Mouse (Mus musculus): ENCODE data around the gene Lrrc4.

Gene Lrrc4

DNA sequence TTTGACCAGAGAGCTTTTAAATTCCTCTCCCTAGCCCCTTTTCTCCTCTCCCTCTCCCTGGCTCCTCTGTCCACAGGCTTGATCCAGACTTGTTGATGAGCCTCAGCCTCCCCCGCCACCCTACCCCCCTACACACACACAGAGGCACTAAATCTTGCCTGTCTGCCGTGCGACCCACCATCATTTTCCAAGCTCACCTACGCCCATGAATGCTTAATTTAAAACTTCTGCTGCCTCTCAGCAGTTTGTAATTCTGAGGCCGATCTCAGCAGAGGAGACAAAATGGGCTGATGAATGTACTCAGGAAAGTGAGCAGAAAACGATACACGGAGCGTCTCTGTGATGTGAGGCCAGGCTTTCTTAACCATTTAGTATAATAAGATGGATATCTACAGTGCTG is 23.1 kb upstream of the Lrrc4 start:
- DNase-seq (ENCODE audit: low spot score), result no peak

DNA sequence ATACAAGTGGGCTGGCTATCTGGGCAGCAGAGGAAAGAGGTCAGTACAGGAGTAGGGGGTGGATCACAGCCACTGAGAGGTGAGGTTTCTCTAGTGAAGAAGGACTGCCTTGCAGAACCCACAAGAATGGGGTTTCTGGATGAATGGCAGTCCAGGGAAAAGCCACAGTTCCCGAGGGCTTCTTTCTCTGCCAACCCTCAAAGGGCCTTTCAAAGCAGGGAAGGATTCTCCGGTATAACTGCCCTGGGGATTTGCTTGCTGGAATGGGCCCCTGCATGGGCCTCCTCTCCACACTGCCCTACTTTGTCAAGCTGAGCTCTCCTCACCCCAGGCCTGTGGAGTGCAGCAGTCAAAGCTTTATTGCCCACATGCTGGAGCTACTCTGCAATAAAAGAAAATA is 22.1 kb upstream of the Lrrc4 start:
- no peak for DNase-seq (ENCODE audit: low spot score)

DNA sequence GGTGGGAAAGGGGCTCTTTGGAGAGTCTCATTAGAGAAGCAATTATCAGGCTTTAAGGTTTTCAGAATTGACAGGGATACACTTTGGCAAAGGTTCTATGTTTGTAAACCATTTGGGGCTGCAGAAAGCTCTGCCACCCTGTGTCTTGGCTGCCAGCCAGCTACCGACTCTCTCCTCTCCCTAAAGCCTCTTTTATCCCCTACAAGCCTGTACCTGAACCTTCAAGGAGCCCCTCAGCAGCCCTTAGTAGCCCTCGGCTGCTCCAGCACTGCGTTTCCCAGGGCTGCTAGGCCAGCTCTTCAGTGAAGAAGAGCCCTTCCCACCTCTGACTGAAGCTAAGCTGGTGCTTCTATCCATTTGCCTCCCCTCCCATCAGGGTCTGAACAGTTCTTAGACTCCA is 21.6 kb upstream of the Lrrc4 start:
- no peak for DNase-seq (ENCODE audit: low spot score)

DNA sequence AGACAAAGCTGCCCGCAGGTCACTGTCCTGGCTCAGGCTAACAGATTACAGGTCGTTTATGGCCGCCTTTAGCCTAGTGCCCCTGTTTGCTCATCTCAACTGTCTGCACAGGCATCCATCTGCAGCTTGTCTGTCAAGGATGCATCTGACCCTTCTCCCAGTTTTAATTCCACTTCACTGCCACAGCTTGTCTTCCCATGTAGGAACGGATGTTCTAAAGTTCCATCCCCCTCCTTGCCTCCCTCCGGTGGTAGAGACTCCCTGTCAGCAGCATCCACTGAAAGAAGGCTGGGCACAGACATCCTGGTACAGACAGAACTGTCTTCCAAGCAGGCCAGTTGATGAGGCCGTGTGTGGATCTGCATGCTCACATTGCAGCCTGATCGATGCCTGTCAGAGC is 20.8 kb upstream of the Lrrc4 start:
- DNase-seq (ENCODE audit: low spot score), result no peak

DNA sequence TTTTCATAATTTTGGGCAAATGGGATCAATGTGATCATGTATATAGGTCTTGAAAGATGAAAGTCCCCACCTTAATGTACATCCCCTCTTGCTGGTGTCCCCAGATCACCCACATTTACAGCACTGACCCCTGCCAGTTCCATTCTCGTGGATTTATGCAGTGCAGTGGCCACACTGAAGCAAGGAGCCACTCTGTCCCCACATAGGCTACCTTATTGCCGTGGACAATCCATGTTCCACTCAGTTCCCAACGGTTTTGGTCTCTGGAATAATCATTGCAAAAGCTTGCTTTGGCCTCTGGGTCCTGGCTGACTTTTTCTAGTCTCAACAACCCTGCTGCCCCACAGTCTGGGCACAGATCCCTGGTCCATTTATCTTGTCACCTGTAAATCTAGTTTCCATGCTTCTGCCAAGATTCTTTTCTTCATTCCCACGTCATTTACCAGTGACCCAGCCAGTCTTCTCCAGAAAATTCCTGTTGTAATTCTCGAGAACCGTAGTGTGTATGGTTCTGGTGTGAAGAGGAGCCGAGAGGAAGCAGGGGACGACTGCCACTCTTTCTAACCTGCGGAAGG is 18.9 kb upstream of the Lrrc4 start:
- no peak for DNase-seq (ENCODE audit: low spot score)

DNA sequence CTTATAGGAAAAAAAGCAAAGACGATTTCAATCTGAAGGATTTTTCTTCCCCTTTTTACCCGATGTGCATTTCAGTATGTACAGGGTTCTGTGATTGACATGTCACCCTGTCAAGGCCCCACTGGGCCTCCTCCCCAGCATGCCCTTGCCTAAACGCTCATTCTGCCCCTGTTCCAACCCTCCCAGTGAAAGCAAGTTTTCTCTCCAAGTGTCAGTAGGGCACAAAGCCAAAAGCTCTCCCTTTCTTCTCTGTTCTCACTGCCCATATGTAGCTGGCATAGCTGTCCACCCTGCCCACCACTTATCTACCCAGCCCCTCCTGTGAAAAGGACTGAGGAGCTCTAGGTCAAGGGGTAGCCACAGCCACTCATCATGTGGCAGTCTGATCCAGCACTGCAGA is 17.8 kb upstream of the Lrrc4 start:
- no peak for DNase-seq (ENCODE audit: low spot score)

DNA sequence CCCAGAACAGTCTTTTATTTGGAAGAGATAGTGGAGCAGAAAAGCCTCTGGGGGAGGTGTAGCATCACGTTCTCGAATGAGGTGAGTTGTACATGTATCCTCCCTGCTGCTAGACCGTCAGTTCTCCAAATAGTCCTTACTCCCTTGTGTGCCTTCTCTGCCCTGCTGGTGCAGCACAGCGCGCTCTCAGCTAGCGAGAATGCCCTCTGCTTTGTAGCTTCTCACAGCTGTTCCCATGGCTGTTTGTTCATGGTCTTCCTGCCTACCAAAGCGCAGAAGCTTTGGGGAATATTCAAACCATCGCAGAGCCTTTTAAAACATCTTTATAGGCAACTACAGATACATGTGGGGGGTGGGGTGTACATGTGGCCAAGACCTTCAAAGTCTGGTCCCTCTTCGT is 17.3 kb upstream of the Lrrc4 start:
- DNase-seq (ENCODE audit: low spot score), result no peak

DNA sequence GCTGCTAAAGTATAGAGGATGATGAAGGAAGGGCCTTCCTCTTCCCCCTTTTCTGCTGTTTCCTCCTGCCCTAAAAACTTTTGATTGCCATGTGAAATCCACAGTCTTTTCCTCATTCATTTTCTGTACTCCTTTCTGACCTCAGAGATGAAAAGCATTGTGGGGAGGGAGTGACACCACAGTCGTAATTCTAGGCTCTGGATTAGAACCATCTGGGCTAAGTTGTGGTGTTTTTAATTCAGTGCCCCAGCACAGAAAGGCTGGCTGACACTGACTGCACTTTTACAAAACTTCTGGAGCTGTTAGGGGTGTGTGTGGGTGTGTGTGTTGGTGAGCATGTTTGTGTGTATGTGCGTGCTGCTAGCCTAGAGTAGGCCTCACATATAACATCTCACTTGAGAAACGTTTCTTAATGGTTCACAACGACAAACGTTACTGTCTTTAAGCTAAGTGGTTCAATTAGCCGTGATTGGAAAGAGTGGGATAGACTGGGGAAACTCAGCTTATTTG is 16.8 kb upstream of the Lrrc4 start:
- no peak for DNase-seq (ENCODE audit: low spot score)

DNA sequence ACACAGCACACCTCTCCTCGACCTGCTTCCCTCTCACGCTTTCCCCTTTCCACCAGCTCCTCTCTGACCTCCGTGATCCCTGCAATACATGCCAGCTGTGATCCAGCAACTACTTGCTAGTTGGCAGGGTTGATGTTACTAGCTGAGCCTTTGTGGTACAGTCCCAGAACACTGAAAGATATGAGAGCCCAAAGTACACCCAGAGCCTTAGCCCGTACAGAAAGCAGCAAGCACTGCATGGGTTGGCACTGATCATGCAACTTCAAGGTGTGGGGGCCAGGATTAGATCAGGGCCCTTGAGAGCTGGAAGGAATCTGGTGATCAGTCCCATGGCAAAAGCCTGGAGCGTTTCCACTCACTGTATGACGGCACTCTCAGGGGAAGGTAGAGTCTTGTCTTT is 16.1 kb upstream of the Lrrc4 start:
- DNase-seq (ENCODE audit: low spot score), result no peak

DNA sequence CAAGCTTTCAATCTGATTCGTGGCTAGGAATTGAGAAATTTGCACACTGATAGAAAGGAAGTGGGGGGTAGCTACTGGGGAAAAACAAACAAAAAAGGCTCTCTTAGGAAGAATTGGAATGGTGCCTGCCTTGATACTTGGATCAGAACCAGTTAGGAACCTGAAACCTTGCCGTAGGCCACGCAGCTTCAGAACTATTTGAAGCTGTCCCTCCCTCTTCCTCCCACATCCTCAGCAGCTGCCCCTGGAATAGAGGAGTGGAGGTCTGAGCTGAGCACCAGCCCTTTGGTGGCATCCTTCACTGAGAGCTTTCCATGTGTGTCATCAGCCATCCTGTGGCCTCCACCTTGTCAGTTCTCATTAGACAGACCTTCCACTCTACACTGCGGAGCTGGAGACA is 14.1 kb upstream of the Lrrc4 start:
- no peak for DNase-seq (ENCODE audit: low spot score)

DNA sequence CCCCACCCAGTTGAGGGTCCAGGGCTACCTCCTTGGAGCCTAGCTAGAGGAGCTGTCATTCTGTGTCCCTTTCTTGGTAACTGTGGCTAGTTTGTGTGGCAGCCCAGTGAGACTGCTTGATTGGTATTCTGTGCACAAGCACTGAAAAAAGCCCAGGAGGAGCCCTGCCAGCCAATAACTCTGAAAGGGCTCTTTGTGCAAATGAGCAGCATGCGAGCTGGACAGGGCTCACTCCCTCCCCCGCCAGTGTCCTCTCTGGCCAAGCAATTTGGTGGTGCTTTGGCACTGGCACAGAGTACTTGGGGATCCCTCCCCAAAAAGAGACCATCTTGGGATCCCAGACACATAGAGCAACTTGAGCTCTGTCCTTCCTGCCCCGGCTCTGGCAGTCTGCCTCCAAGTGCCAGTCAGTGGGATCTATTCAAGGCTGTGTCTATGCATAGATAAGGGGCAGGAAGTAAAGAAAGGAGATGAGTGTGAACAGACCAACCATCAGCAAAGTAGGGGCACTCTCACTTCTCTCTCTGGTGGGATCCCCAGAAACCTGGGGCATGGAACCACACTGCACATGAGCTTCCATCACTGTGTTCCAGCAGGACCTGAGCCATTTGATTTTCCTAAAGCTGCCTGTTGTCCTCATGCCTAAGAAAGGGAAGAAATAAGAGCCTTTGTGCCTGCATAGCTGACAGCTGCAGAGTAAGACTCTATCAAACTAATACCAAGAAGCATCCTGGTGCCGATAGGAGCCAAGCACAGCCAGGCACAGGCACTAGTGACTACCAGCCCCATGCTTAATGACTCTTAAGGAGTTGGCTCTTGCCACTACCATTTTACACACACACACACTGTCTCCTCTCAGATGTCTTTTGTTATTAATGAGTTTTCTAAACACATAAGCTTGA is 11.1 kb upstream of the Lrrc4 start:
- DNase-seq (ENCODE audit: low spot score), result no peak

DNA sequence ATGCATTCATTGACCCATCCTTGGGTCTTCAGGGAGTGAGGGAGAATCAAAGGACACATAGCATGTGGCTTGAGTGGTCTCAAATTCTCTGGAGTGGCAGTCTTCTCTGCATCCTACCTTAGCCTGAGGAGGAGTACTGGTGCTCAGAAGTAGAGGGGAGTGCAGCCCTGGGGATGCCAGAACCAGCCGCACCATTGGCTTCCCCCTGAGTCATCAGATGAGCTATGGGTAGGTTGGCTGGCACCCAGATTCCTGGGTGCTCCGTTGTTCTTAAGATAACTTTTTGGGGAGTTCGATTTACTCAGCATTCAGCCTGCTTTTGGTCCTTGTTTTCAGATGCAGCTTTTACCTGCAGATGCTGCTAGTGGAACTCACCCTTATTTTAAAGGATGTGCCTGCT is 10.0 kb upstream of the Lrrc4 start:
- DNase-seq (ENCODE audit: low spot score), result no peak

DNA sequence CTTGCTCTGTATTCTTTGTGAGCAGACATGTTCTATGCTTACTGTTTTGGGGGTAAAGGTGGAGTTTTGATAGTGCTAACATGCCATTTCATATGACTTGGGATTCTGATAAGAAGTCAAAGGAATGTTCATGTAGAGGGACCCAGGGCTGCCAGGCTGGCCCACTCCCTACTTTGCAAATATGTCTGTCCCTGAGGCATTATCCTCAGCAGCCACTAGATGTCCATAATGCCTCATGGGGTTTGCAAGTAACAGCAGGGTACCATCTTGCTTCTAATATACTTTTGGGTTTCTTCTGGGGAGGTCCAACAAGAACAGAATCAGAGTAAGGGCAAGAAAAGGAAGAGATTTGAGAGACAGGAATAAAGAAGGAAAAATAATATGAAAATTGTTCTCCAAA is 5.1 kb upstream of the Lrrc4 start:
- DNase-seq (ENCODE audit: low spot score), result no peak

DNA sequence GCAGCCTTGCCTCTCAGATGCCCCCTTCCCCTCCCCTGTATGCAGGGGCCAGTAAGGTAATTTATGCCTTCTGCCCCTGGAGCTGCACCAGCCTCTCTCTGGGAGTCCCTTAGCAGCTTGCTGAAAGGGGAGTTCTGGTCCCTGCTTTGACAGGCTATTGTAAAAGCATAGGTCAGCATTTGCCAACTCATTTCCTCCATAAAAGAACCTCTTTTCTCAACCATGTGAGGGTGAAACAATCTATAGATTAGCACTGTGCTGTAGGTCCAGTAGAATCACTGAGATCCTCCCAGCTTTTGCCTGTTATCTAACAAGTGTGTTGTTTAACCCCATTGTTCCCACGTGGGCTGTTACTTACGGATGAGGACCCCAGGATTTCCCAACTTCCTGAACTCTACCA is 2.5 kb upstream of the Lrrc4 start:
- no peak for DNase-seq (ENCODE audit: low spot score)

DNA sequence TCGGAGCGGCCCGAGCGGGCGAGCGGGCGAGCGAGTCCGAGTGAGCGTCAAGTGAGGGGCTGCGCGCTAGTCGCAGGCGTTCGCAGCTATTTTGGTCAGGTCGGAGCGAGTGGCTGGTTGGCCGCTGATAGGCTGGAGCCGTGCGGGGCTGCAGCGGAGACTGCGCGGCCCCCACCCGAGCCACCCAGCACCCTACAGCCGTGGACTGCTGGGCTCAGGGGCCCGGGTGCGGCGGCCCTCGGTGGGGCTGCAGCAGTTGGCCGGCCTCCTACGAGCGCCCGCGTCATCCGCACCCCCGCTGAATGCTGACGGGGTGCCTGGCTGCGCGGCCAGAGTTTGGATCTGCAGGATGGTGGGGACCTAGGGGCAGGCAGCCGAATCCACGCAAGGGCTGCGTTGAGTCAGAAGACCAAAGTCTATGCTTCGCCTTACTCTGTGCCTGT is 1.9 kb upstream of the Lrrc4 start:
- DNase-seq (ENCODE audit: low spot score), result no peak

DNA sequence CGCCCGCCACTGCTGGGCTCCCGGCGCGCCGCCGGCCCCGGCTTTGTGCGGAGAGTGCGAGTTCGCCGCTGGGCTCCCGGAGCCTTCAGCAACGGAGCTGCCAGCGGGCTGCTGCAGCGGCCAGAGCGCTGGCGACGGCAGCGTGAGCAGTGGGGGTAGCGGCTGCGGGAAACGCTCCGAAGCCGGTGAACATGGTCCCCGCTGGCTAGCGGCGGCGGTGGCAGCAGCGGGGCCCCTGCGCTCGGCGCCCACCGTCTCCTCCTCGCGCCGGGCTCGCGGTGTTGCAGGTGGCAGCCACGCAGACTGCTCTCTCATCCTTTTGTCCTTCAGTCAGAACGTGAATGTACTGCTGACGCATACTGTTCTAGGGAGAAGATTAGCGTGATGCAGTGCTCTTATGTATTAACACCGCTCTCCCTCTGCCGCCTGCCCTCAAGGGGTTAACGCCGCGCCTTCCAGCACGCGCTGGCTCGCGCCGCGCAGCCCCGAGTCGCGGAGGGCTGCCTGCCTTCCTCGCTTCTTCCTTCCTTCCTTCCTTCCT is 1.3 kb upstream of the Lrrc4 start:
- no peak for DNase-seq (ENCODE audit: low spot score)

DNA sequence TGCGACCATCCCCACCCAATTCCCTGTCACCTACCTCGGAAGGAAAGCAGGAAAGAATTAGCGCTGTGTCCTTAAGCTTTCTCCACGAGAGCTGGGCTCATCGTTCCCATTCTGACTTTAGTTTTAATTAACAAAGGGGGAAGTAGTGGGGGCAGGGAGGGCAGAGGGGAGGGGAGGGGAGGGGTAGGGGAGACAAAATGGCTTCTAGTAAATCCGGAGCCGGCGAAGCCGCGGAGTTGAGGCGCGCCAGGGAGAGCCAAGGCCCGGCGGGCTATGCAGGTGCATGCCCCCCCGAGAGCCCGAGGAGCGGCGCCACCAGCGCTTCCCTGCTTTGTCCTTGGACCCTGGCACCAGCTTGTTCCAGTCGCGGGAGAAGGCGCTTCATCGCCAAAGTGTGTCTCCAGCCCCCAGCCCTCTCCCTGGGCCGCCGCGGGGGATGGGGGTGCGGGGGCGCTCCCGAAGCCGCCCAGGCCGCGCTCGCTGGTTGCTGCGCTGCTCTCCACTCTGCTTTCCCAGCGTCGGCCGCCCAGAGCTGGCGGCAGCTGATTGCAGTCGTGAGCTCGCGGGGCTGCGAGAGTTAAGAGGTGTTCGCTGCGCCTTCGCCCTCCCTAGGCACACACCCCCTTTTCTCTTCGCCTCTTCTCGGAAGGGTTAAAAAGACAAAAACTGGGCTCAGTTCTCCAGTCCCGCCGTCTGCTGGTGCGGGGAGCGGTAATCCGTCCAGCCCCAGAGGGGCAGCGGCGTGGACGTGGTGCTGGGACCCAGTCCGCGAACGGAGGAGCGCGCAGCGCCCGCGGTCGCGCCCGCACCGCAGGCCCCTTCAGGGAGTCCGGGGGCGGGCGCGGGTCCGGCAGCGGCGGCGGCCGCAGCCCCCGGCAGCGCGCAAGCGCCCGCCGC is 555 bp upstream of the Lrrc4 start:
- DNase-seq (ENCODE audit: low spot score), result no peak

DNA sequence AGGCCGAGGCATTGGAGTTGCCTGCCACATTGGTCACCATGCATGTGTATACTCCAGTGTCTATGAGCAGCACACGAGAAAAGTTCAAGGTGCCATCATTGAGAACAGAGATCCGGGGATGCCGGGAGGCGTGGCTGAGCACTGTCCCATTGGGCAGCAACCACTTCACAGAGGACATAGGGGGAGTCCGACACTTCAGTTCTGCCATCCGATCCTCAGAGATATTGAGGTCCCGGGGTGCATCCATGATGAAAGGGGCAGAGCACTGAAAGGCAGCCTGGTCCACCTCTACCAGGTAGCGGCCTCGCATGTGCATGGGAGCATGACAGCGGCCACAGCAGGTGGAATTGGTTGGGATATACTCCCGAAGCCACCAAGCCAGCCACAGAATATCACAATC is 1.2 kb downstream of the Lrrc4 start:
- no peak for DNase-seq (ENCODE audit: low spot score)

DNA sequence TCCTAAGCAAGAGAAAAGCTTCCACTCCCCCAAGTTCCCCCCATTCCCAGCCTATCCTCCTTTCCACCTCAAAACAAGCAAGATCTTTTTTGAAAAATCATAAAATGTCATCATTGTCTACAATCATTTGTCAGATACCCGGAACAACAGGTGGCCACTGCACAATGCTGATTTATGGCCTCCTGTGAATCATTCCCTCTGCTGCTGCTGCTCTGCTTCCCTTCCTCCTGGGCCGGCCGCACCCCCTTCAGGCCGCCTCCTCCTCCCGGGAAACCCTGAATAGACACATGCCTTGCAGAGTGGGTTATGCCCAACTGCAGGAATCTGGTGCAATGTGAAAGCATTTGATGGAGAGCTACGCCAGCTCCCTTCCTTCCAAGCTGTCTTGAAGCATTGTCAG is 3.0 kb downstream of the Lrrc4 start:
- no peak for DNase-seq (ENCODE audit: low spot score)

DNA sequence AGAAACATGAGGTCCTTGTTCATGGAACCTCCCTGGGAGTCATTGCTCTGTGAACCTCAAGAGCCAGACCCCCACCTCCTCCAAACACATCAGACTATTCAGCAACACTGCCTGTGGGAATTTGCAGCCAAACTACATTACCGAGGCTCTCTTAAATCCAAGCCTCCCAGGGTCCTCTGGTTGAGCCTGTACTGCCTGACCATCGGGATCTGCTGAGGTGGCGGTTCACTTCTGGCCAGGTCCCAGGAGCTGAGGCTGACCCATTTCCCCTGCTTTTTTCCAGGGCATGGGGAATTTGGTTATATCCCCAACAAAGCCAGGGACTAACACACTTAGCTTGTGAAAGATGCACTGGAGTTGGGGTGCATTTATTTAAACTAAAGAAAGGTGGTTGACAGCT is 4.0 kb downstream of the Lrrc4 start:
- no peak for DNase-seq (ENCODE audit: low spot score)

DNA sequence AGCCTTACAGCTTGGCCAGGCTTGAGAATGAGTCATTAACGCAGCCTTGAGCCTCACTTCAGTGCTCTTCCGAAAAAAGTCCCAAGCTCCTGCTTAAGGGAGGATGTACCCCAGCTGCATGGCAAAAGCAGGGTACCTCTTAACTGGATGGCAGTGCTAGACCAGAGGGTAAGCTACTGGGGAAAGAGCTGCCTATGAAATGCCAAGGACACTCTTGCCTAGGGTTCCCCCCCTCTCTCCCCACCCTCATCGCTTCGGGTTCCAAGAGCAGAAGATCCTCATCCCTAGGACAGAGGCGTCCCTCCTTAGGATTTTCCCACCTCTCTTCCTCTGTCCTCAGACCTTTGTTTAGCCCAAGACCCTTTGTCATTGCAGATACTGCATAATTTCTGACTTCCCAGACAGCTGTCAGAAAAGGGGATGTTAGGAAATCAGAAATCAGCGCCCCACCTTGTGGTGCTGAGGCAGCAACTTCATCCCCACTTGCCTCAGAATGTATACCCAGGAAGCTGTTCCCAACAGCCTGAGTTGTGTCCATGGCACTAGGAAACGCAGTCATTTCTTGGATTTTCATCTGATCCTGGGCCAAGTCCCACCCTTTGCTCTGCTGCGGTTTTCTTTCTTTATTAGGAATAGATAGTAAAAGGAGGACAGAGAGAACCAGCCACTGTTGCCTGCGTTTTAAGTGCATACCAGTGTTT is 4.7 kb downstream of the Lrrc4 start:
- no peak for DNase-seq (ENCODE audit: low spot score)

DNA sequence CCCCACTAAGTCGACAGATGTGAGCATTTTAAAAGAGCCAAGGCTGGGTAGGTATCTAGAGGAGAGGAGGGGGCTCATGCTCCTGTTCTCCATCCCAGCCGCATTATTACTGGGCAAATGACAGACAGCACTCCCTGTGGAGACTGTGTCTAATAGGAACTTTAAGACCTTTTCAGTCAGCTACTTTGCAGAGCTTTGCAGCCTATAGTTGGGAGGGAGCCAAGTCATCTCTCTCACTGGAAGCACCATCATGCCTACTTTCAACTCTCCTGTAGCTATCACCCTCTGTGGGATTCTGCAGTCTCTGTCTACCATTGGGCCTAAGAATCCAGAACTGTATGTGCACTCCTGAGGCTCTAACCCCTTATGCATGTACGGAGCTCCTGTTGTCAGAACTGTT is 5.7 kb downstream of the Lrrc4 start:
- no peak for DNase-seq (ENCODE audit: low spot score)
